Mouse (Mus musculus): Measurements from ENCODE around the gene Defb5. TPM values are rescaled to one million over a fixed set of nuclear protein-coding genes. Genes with fewer than 3 reads are reported as not detected.
"Not testable (repeated sequence)": the region's sequence is repeated elsewhere in the genome, so short reads cannot be mapped to it uniquely, and the experiment has no call there.

Defb5 gene
- total RNA-seq (2022) = not detected

GRCm38 (mm10) chr8:19247280-19247679 lies at the start of gene Defb5:
Defb5 (plus strand) TSS chr8:19247580.
- DNase-seq (ENCODE audit: low spot score in 2 of 2) = no peak

DNA sequence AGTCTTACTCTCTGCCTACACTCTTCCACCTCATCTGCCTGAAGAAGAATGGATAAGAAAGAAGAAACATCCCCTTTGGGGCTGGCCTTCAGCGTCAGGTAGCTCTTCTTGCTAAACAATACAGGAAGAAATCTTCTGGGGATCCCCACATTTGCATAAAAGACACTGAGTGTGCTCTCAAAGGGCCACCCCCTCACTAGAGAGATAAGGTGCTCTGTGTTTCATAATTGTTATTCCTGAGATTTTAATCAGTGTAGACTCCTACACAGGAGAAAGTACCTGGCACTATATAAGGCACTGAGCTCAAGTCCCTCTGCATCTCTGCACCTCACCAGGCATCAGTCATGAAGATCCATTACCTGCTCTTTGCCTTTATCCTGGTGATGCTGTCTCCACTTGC lies 22.2 kb upstream of the Defb5 start, which contains the start of gene Defb6:
Gene Defb6 (plus strand): TSS at position 318 of the 400 bp plus-strand sequence.
- no peak for DNase-seq (ENCODE audit: low spot score in 2 of 2)

GRCm38 (mm10) chr8:19238101-19238500 lies 9.3 kb upstream of the Defb5 start:
- DNase-seq (ENCODE audit: low spot score in 2 of 2) = no peak

GRCm38 (mm10) chr8:19239616-19240015 lies 7.8 kb upstream of the Defb5 start, which contains the start of gene Defb46:
Defb46 (plus strand) TSS chr8:19239916.
- DNase-seq (ENCODE audit: low spot score in 2 of 2) = no peak

DNA sequence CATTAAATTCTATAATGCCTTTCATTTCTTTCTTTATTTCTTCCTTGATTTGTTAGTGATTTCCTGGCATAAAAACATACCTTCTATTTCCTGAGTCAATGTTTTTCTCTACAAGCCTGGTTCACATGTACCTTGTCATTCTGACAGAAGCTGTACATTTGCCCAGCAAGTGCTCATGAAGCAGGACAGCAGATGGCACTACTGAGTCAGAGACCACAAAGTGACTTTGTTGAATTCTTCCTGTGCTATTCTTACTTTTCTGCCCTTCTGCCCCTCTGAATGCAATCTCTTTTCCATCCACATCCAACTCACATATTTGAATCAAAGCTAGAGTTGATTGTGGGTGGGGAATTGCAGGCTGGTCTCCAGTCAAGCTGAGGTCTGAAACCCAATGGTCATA lies 10.8 kb downstream of the Defb5 start:
- DNase-seq (ENCODE audit: low spot score in 2 of 2) = no peak

DNA sequence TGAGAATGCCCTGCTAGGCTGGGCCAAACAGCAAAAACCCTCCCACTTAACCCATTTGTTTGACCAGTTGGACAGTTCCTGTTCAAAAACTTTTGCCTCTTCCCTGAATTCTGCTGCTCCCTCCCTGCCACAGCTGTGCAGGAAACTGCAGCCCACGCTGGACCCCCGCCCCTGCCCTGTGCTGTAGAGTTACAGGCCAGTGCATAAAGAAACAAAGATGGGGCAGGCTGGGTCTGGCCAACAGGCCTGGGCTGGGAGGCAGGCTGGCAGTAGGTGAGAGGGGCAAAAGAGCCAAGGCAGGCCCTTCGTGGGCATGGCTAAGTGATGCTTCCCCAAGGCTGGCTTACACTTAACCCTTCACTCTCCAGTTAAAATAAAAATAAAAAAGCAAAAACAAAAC lies 12.3 kb downstream of the Defb5 start:
- no peak for DNase-seq (ENCODE audit: low spot score in 2 of 2)

DNA sequence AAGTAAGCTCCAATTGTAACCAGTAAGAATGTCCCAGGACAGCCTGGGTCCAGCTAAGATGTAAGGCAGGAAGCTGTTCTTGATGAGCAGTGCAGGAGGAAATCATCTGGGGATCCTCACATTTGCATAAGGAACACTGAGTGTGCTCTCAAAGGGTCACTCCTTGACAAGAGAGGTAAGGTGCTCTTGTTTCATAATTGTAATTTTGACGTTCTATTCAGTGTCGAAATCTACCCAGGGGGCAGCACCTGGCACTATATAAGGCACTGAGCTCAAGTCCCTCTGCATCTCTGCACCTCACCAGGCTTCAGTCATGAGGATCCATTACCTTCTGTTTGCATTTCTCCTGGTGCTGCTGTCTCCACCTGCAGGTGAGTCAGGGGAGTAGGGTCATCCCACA lies 45.7 kb downstream of the Defb5 start, which contains the start of gene Defb3:
Gene Defb3 (plus strand): TSS at position 301 of the 400 bp plus-strand sequence.
- not testable (repeated sequence) for DNase-seq (ENCODE audit: low spot score in 2 of 2)

DNA sequence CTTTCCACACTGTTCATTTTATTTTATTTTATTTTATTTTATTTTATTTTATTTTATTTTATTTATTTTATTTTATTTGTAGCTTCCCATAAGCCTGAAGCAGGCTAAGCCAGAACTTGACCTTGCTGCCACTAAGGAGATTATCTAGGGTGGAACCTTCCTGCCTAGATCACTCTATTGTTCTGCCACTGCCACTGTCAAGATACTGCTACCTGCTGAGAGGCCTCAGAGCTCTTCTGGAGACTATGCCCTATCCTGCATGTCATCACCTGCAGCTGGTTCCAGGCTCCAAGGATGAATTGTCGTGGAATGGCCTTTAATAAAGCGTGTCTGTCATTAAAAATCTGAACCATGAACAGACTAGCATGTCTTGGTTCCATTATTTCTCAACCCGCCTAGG lies 51.0 kb downstream of the Defb5 start:
- DNase-seq (ENCODE audit: low spot score in 2 of 2) = not testable (repeated sequence)

Other genes with a start within 250 kb of the Defb5 start
- not detected for gene Defb38, start 221.0 kb upstream of the Defb5 start, total RNA-seq (2022)
- not detected for gene Defb39, start 182.8 kb upstream of the Defb5 start, total RNA-seq (2022)
- gene Defb12, start 132.7 kb upstream of the Defb5 start, total RNA-seq (2022) = not detected
- gene Defb34, start 123.8 kb upstream of the Defb5 start, total RNA-seq (2022) = not detected
- not detected for gene Gm45826, start 106.8 kb upstream of the Defb5 start, total RNA-seq (2022)
- gene Defb14, start 53.2 kb upstream of the Defb5 start, total RNA-seq (2022) = not detected
- not detected for gene Defb4, start 48.9 kb upstream of the Defb5 start, total RNA-seq (2022)
- gene Defb6, start 22.1 kb upstream of the Defb5 start, total RNA-seq (2022) = not detected
- gene Defb46, start 7.7 kb upstream of the Defb5 start, total RNA-seq (2022) = not detected
- not detected for gene Defb3, start 45.8 kb downstream of the Defb5 start, total RNA-seq (2022)
- not detected for gene Defb8, start 200.0 kb downstream of the Defb5 start, total RNA-seq (2022)
- gene Defb7, start 247.5 kb downstream of the Defb5 start, total RNA-seq (2022) = not detected